Mouse (Mus musculus) monocyte, adult 5-6 weeks (primary cell): ENCODE measurements around the gene Leng1. TPM values are rescaled to one million over a fixed set of nuclear protein-coding genes. Genes with fewer than 3 reads are reported as not detected.

Experiments used
- ATAC-seq: fragments of 153-309, 156-312 bp; replicated peaks from 2 replicates; pipeline ENCODE4 v1.8.0; 2017; ENCODE audit warnings: mild to moderate bottlenecking; ENCODE audit not compliant: low TSS enrichment, insufficient number of reproducible peaks, severe bottlenecking, poor library complexity, low FRiP score
- total RNA-seq: library from RNA; stranded (forward); fragments of 200-1000, 200-491, 200-594 nt; gene quantifications from 3 replicates; pipeline ENCODE4 v1.2.3, GENCODE M21; 2017

Leng1 gene
- total RNA-seq, 1 experiment from 2014 or later = 6.6 TPM

- peak; percentile 78 for ATAC-seq
These were observed 27.6 kb upstream of the Leng1 start, which contains the start of gene Mboat7 for GRCm38 (mm10) chr7:3692987-3693808. Mboat7 (minus strand) TSS chr7:3693523.

- no peak for ATAC-seq
These were observed 26.8 kb upstream of the Leng1 start, which contains the start of gene Tsen34 for GRCm38 (mm10) chr7:3692382-3692986. Tsen34 (plus strand) TSS chr7:3692863.

GRCm38 (mm10) chr7:3691919-3692318 lies 26.3 kb upstream of the Leng1 start:
- ATAC-seq = no peak

- ATAC-seq = no peak
These were observed 20.0 kb upstream of the Leng1 start for GRCm38 (mm10) chr7:3685400-3686187.

- ATAC-seq = no peak
These were observed 19.1 kb upstream of the Leng1 start for GRCm38 (mm10) chr7:3684698-3685097.

GRCm38 (mm10) chr7:3683908-3684550 lies 18.4 kb upstream of the Leng1 start:
- ATAC-seq = no peak

- no peak for ATAC-seq
These were observed 11.7 kb upstream of the Leng1 start, which contains the start of gene Tmc4 for GRCm38 (mm10) chr7:3677342-3677741. Tmc4 (minus strand) TSS chr7:3677553.

- ATAC-seq = no peak
These were observed 10.7 kb upstream of the Leng1 start for GRCm38 (mm10) chr7:3676371-3676770.

- ATAC-seq = no peak
These were observed 9.5 kb upstream of the Leng1 start for GRCm38 (mm10) chr7:3675228-3675548.

- ATAC-seq = peak; percentile 88
These were observed 9.0 kb upstream of the Leng1 start for GRCm38 (mm10) chr7:3674507-3675227.

- ATAC-seq = no peak
These were observed 1.3 kb upstream of the Leng1 start for GRCm38 (mm10) chr7:3666921-3667391.

- no peak for ATAC-seq
These were observed 971 bp downstream of the Leng1 start for GRCm38 (mm10) chr7:3664524-3665214.

GRCm38 (mm10) chr7:3658578-3658977 lies 7.1 kb downstream of the Leng1 start:
- ATAC-seq = no peak

- ATAC-seq = no peak
These were observed 8.7 kb downstream of the Leng1 start for GRCm38 (mm10) chr7:3656966-3657365.

GRCm38 (mm10) chr7:3646641-3647040 lies 19.0 kb downstream of the Leng1 start:
- ATAC-seq = no peak

GRCm38 (mm10) chr7:3646188-3646587 lies 19.5 kb downstream of the Leng1 start:
- ATAC-seq = no peak

- no peak for ATAC-seq
These were observed 20.1 kb downstream of the Leng1 start for GRCm38 (mm10) chr7:3645488-3646025.
